Mouse (Mus musculus) ES-Bruce4 (cell line): ENCODE measurements around the gene Nbeal2.

Experiments
- CTCF ChIP-seq: IDR thresholded peaks from one replicate; pipeline ENCODE4 v1.8.1; 2011; ENCODE audit warnings: low read depth, low read length
- EP300 ChIP-seq: IDR thresholded peaks from 2 replicates; pipeline ENCODE4 v1.6.1; 2011; ENCODE audit warnings: low read depth, low read length; ENCODE audit not compliant: insufficient read depth
- POLR2A ChIP-seq: IDR thresholded peaks from one replicate; pipeline ENCODE4 v1.8.1; 2011; ENCODE audit warnings: low read length; ENCODE audit not compliant: insufficient read depth

GRCm38 (mm10) chr9:110620685-110621084 is 33.3 kb downstream of the Nbeal2 start:
- no peak for TF ChIP-seq CTCF
- TF ChIP-seq EP300 = no peak
- no peak for TF ChIP-seq POLR2A
